18 mouse cellular contexts compared by ENCODE assay signal in the genomic region with DNA sequence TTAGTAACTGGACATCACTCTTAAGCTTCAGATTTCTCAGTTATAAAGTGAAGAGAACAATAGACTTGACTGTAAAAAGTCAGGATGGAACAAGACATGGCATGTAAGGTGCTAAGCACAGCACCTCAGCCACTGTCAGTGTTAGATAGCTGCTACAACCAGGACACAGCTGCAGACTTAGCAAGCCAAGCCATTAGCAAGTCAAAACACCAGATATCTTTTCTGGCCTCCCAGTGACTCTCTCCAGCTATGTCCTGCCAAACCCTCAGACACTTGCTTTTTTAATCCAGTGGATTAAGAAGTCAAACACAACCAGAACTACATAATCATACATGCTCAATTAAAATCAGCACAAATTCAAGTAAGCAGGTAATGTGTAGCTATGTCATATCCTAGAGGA.
"Had no signal": no experiment of that assay in that cellular context is flagged by ENCODE, and none has a peak within 500 bp of the region (broad histone marks: within the 10 kb centered on the region; RNA-seq: fewer than 3 reads in every experiment).

No protein-coding gene starts in this region.

- H3K36me3 ChIP-seq: midbrain, embryonic 10.5 days; midbrain, embryonic 12.5 days; neural tube, embryonic 13.5 days; neural tube, embryonic 15.5 days had no signal

- H3K4me3 ChIP-seq: midbrain, embryonic 10.5 days; midbrain, embryonic 12.5 days; myocyte; neural tube, embryonic 13.5 days; neural tube, embryonic 15.5 days had no signal

- DNase-seq: lung, embryonic 14.5 days; lung, postnatal 10 days; lung, postnatal 4 days; midbrain, embryonic 14.5 days; retina, postnatal 1 day; right cerebral cortex, adult 18-20 months; right cerebral cortex, postnatal 25 days; right cerebral cortex, postnatal 4 days; spleen, adult 18-20 months; thymus, adult 18-20 months; thymus, postnatal 14 days; thymus, postnatal 36 days had no signal

- H3K9ac ChIP-seq: lung, embryonic 14.5 days; midbrain, embryonic 12.5 days; neural tube, embryonic 13.5 days; neural tube, embryonic 15.5 days had no signal

- ATAC-seq: midbrain, embryonic 16.5 days had no signal

- H3K4me1 ChIP-seq: midbrain, embryonic 12.5 days had no signal

- H3K27me3 ChIP-seq: neural tube, embryonic 13.5 days; neural tube, embryonic 15.5 days had no signal

- H3K4me2 ChIP-seq: lung, embryonic 14.5 days; midbrain, embryonic 12.5 days; neural tube, embryonic 13.5 days; neural tube, embryonic 15.5 days had no signal

- H3K9me3 ChIP-seq: midbrain, embryonic 10.5 days; midbrain, embryonic 12.5 days; neural tube, embryonic 13.5 days; neural tube, embryonic 15.5 days had no signal

- H3K27ac ChIP-seq: midbrain, embryonic 10.5 days; midbrain, embryonic 12.5 days; neural tube, embryonic 13.5 days; neural tube, embryonic 15.5 days had no signal
